In the genomic region with DNA sequence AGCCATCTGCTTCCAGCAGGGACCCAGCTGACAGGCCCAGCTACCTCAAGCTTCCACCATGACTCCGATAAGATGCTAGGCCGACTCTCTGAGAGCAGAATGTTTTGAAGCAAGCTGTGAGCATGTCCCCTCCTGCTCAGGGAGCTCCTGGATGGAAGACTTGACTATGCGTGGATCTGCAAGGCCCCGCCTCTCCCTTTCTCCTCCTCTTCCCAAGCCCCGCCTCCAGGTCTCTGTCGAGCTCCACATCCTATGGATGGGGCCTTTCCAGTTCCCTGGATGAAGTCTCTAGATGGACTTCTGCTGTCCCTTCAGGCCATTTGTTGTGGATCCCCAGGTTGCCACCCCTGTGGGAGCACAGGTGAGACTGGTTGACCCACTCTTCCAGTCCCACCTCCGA, we compare ENCODE assay signal across 18 mouse cellular contexts. TPM values are rescaled to one million over a fixed set of nuclear protein-coding genes. Genes with fewer than 3 reads are reported as not detected.
"Had no signal": no experiment of that assay in that cellular context is flagged by ENCODE, and none has a peak within 500 bp of the region (broad histone marks: within the 10 kb centered on the region; RNA-seq: fewer than 3 reads in every experiment).

No protein-coding gene starts in this region.

- ATAC-seq: midbrain, embryonic 16.5 days had no signal

- H3K4me3 ChIP-seq: midbrain, embryonic 10.5 days; midbrain, embryonic 12.5 days; myocyte; neural tube, embryonic 13.5 days; stomach, embryonic 15.5 days had no signal

- H3K4me1 ChIP-seq: stomach, embryonic 15.5 days had no signal

- DNase-seq: lung, adult 18-20 months; lung, embryonic 14.5 days; lung, postnatal 10 days; lung, postnatal 4 days; midbrain, embryonic 14.5 days; right cerebral cortex, postnatal 14 days; thymus, adult 2 months; thymus, postnatal 25 days; thymus, postnatal 4 days had no signal

- H3K36me3 ChIP-seq: midbrain, embryonic 10.5 days; midbrain, embryonic 12.5 days; neural tube, embryonic 13.5 days; stomach, embryonic 15.5 days had no signal

- H3K9ac ChIP-seq: lung, embryonic 14.5 days; midbrain, embryonic 12.5 days; neural tube, embryonic 13.5 days; stomach, embryonic 15.5 days had no signal

- H3K27me3 ChIP-seq: midbrain, embryonic 12.5 days; neural tube, embryonic 13.5 days; stomach, embryonic 15.5 days had no signal

- H3K4me2 ChIP-seq: lung, embryonic 14.5 days; midbrain, embryonic 12.5 days; neural tube, embryonic 13.5 days; stomach, embryonic 15.5 days had no signal

- H3K9me3 ChIP-seq: stomach, embryonic 15.5 days had no signal

- H3K27ac ChIP-seq: midbrain, embryonic 10.5 days; midbrain, embryonic 12.5 days; neural tube, embryonic 13.5 days; stomach, embryonic 15.5 days; stomach, postnatal 0 days had no signal

RNA-seq across cellular contexts. Expression of a gene that starts 23.2 kb away (rescaled TPM):
- polyA plus RNA-seq: lung, embryonic 14.5 days; lung, embryonic 16.5 days; midbrain, embryonic 12.5 days; midbrain, embryonic 16.5 days; neural tube, embryonic 11.5 days; neural tube, embryonic 13.5 days; stomach, postnatal 0 days had no signal

RNA-seq across cellular contexts. Expression of a gene that starts 36.6 kb away (rescaled TPM):
- polyA plus RNA-seq: midbrain, embryonic 14.5 days had no signal
